Mouse (Mus musculus) hindbrain, embryonic 14.5 days (tissue): ENCODE measurements around the gene Hpdl. TPM values are rescaled to one million over a fixed set of nuclear protein-coding genes. Genes with fewer than 3 reads are reported as not detected.
"Not testable (repeated sequence)": the region's sequence is repeated elsewhere in the genome, so short reads cannot be mapped to it uniquely, and the experiment has no call there.

Source experiments
- ATAC-seq: fragments of 200-750 bp; cut with Nextera tagmentation; 2 replicates; pipeline ENCODE4 v1.8.0; 2017; ENCODE audit warnings: moderate number of reproducible peaks, mild to moderate bottlenecking, moderate TSS enrichment, moderate library complexity; ENCODE audit not compliant: low FRiP score
- DNase-seq: peaks from one replicate; pipeline ENCODE4 v3.0.0-alpha.2; 2015; ENCODE audit warnings: low spot score
- H3K27ac ChIP-seq: fragments of 300-500 bp; sonication (generic); 2 replicates; pipeline ENCODE4 v1.5.1; 2014; ENCODE audit warnings: mild to moderate bottlenecking, moderate library complexity
- H3K27me3 ChIP-seq: fragments of 300-500 bp; sonication (generic); 2 replicates; pipeline ENCODE4 v1.6.1; 2014; ENCODE audit warnings: mild to moderate bottlenecking, low read length, mixed read lengths; ENCODE audit not compliant: control insufficient read depth, insufficient read depth
- H3K36me3 ChIP-seq: fragments of 300-500 bp; sonication (generic); replicated peaks from 2 replicates; pipeline ENCODE4 v1.6.1; 2014; ENCODE audit not compliant: control insufficient read depth, insufficient read depth
- H3K4me1 ChIP-seq: fragments of 300-500 bp; sonication (generic); replicated peaks from 2 replicates; pipeline ENCODE4 v1.6.1; 2014; ENCODE audit warnings: antibody characterized with exemption, low read length, mixed read lengths; ENCODE audit not compliant: control insufficient read depth, insufficient read depth
- H3K4me2 ChIP-seq: fragments of 300-500 bp; sonication (generic); replicated peaks from 2 replicates; pipeline ENCODE4 v1.6.1; 2014; ENCODE audit warnings: mild to moderate bottlenecking, moderate library complexity
- H3K4me3 ChIP-seq: fragments of 300-500 bp; sonication (generic); replicated peaks from 2 replicates; pipeline ENCODE4 v1.5.1; 2014; ENCODE audit warnings: mild to moderate bottlenecking, low read length
- H3K9ac ChIP-seq: fragments of 300-500 bp; sonication (generic); 2 replicates; pipeline ENCODE4 v1.6.1; 2014
- H3K9me3 ChIP-seq: fragments of 300-500 bp; sonication (generic); 2 replicates; pipeline ENCODE4 v1.6.1; 2016; ENCODE audit warnings: low read length; ENCODE audit not compliant: control insufficient read depth
- WGBS: fragments of 180-500 bp; shearing (Covaris S2); extraction: QIAGEN DNeasy Blood & Tissue Kit; methylation state at CpG from one replicate; pipeline ENCODE4 v1.1.7; 2014; 5-methylcytosine and 5-hydroxymethylcytosine counted together
- polyA plus RNA-seq: library from polyadenylated mRNA; unstranded; fragments of >200 nt; fragmentation: Nextera tagmentation; extraction: Ambion mirVana; gene quantifications from 2 replicates; pipeline ENCODE4 v1.2.1, GENCODE M21; 2014

The Hpdl gene
- polyA plus RNA-seq: 1.8 and 1.9 TPM in 2 replicates

DNA sequence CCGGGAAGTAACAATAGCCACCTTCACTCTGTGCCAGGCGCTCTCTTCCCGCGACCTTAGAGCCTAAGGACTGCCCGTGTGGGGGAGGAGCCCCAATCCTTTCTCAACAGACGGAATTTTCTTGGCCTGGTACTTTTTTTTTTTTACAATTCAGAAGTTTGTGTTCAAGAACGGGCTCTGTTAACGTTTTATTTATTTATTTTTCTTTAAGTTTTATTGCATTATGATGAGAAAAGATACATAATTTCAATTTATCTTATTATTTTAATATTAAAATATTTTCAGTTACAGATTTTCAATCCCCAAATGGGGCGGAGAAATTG is at the start of gene Hpdl:
Gene Hpdl, minus strand, starts transcription at position 14 of the 323 bp plus-strand sequence.
- Histone ChIP-seq H3K9ac (peak within 1 kb of the TSS; percentile 59), H3K4me1 (peaks cover 13% of the 10 kb centered on the region), H3K4me3 (peak within 1 kb of the TSS; percentile 37), H3K27ac (no peak within 1 kb of the TSS), H3K4me2 (peak within 1 kb of the TSS; percentile 87), H3K9me3 (no peaks in the 10 kb centered on the region), H3K27me3 (peaks cover 24% of the 10 kb centered on the region), H3K36me3 (0 out of 2 replicates have a peak, but pooled peaks cover 3% of the 10 kb centered on the region)
- DNase-seq (no peak), ATAC-seq (no peak)
- 12% methylated on average over 9 of the region's 9 CpGs for WGBS

- ATAC-seq: no peak
- no peak for DNase-seq
- Histone ChIP-seq H3K9ac (no peak overlapping the region), H3K36me3 (no peaks in the 10 kb centered on the region), H3K4me3 (no peak overlapping the region), H3K27me3 (no peaks in the 10 kb centered on the region), H3K27ac (no peak overlapping the region), H3K4me2 (no peak overlapping the region), H3K4me1 (no peaks in the 10 kb centered on the region), H3K9me3 (no peaks in the 10 kb centered on the region)
- 76% methylated on average over 3 of the region's 3 CpGs for WGBS
These were observed 48.4 kb upstream of the Hpdl start for GRCm38 (mm10) chr4:116869898-116870297.

DNA sequence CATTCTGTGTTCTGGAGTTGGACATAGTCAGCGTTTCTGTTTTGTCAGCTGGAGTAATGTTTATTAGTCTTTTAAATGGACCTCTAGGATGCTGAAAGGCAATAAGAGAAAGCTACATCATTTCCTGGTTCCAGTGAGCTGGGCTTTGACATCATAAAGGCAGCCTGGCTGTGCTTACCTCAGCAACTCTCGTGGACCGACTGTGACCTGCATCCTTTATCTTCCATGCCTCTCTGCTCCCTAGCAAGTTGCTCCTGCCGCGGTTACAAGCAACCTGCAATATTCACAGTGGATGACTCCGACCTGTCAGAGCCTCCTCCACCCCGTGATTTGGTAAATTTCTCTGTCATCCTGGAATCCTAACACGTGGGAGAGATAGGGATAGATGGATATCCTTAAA is 40.5 kb upstream of the Hpdl start:
- H3K4me2 ChIP-seq: no peak overlapping the region
- no peak overlapping the region for H3K4me3 ChIP-seq
- H3K9me3 ChIP-seq: no peaks in the 10 kb centered on the region
- H3K27me3 ChIP-seq: no peaks in the 10 kb centered on the region
- H3K27ac ChIP-seq: no peak overlapping the region
- ATAC-seq (no peak), DNase-seq (no peak)
- H3K36me3 ChIP-seq: no peaks in the 10 kb centered on the region
- no peak overlapping the region for H3K9ac ChIP-seq
- H3K4me1 ChIP-seq: no peaks in the 10 kb centered on the region
- 63% methylated on average over 8 of the region's 8 CpGs for WGBS

DNA sequence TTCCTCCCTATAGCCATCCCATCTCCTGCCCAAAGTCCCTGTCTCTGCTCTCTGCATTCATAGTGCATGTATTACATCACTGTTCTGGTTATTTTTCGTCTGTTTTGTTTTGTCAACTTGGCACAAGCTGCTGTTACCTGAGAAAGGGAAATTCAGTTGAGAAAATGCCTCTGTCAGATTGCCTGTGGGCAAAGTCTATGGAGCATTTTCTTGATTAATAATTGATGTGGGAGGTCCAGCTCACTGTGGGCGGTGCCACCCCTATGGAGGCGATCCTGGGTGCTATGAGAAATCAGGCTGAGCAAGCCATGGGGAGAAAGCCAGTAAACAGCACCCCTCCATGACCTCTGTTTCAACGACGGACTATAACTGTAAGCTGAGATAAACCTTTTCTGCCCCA is 38.2 kb upstream of the Hpdl start:
- no peak overlapping the region for H3K4me2 ChIP-seq
- no peaks in the 10 kb centered on the region for H3K36me3 ChIP-seq
- DNase-seq (no peak), ATAC-seq (no peak)
- 76% methylated on average over 5 of the region's 5 CpGs for WGBS
- no peak overlapping the region for H3K27ac ChIP-seq
- H3K4me1 ChIP-seq: no peaks in the 10 kb centered on the region
- H3K9me3 ChIP-seq: no peaks in the 10 kb centered on the region
- H3K27me3 ChIP-seq: no peaks in the 10 kb centered on the region
- no peak overlapping the region for H3K9ac ChIP-seq
- no peak overlapping the region for H3K4me3 ChIP-seq

DNA sequence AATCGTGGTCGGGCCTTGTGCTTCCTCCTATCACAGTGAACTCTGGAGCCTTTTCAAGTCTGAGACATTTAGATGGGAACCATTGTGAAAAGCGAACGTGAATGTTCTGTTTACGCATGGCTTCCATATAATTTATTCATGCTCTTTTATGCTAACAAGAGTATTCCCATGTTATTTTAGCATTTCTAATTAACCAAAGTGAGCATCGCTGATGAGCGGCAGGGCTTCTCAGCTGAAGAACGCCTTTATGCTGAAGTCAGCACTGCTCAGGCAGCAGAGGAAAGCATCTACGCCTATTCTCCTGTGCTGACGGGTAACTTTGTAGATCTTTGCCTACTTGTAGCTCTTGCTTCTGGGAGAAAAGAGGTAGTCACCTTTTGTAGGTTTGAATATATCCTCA is 35.7 kb upstream of the Hpdl start:
- no peak overlapping the region for H3K27ac ChIP-seq
- no peaks in the 10 kb centered on the region for H3K4me1 ChIP-seq
- no peaks in the 10 kb centered on the region for H3K27me3 ChIP-seq
- no peak overlapping the region for H3K4me3 ChIP-seq
- H3K4me2 ChIP-seq: no peak overlapping the region
- WGBS: 48% methylated on average over 10 of the region's 10 CpGs
- DNase-seq (no peak), ATAC-seq (no peak)
- H3K36me3 ChIP-seq: no peaks in the 10 kb centered on the region
- no peaks in the 10 kb centered on the region for H3K9me3 ChIP-seq
- H3K9ac ChIP-seq: no peak overlapping the region

GRCm38 (mm10) chr4:116854286-116854685 is 32.8 kb upstream of the Hpdl start:
- Histone ChIP-seq H3K9me3 (no peaks in the 10 kb centered on the region), H3K4me2 (no peak overlapping the region), H3K9ac (no peak overlapping the region), H3K27me3 (no peaks in the 10 kb centered on the region), H3K36me3 (no peaks in the 10 kb centered on the region), H3K4me1 (no peaks in the 10 kb centered on the region), H3K27ac (no peak overlapping the region), H3K4me3 (no peak overlapping the region)
- DNase-seq: no peak
- ATAC-seq: no peak
- WGBS: 20% methylated on average over 2 of the region's 2 CpGs

DNA sequence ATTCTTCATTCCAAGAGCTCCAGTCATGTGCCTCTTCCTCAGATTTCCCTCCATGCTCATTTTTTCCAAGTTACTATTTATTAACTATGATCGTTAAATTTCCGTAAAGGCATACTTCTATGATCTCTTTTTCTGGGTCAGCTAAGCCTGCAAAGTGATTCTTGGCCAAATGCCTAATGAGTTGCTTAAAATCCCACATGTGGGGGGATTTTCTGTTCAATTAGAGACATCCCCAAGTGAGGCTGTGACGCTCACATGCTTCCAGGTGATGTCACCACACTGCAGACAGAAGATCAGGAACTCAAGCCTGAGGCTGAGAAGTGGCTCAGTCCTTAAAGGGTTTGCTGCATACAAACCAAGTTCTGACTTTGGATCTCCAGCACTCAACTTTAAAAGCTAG is 28.4 kb upstream of the Hpdl start:
- no peaks in the 10 kb centered on the region for H3K27me3 ChIP-seq
- DNase-seq: no peak
- 74% methylated on average over 3 of the region's 3 CpGs for WGBS
- no peaks in the 10 kb centered on the region for H3K36me3 ChIP-seq
- H3K9ac ChIP-seq: no peak overlapping the region
- H3K4me2 ChIP-seq: no peak overlapping the region
- H3K27ac ChIP-seq: no peak overlapping the region
- H3K4me3 ChIP-seq: no peak overlapping the region
- H3K9me3 ChIP-seq: no peaks in the 10 kb centered on the region
- ATAC-seq: no peak
- H3K4me1 ChIP-seq: no peaks in the 10 kb centered on the region

DNA sequence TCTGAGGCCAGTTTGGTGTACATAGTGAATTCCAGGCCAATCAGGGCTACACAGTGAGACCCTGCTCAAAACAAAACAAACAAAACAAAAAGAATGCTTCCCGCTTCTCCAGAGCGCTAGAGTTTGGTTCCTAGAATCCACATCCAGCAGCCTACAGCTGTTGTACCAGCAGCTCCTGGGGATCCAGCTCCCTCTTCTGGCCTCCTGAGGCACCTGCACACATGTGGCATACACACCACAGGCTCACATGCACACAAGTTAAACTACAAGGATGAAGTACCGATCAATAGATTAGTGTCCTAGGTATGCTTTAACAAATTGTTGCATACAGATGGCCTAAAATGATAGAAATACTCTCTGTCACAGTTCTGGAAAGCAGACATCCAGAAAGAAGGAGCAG is 22.8 kb upstream of the Hpdl start:
- ATAC-seq (no peak), DNase-seq (no peak)
- WGBS: 95% methylated on average over 3 of the region's 3 CpGs
- Histone ChIP-seq H3K4me1 (no peaks in the 10 kb centered on the region), H3K27me3 (no peaks in the 10 kb centered on the region), H3K9me3 (0 out of 2 replicates have a peak, but pooled peaks cover 2% of the 10 kb centered on the region), H3K27ac (no peak overlapping the region), H3K4me2 (no peak overlapping the region), H3K4me3 (no peak overlapping the region), H3K9ac (no peak overlapping the region), H3K36me3 (no peaks in the 10 kb centered on the region)

DNA sequence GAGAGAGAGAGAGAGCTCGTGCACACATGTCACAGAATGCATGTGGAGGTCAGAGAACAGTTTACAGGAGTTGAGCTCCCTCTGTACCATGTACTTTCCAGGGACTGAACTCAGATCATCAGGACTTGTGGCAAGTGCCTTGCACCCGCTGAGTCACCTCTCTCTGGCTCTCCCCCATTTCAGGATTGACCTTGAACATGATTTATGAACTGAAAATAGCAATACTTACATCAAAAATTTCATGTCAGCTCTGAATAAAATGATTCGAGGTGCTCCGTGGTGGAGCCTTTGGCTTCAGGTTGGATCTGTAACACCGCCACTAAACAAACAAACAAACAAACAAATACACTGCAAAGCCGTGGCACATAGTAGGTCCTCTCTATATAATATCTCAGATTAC is 19.3 kb upstream of the Hpdl start:
- no peak overlapping the region for H3K4me2 ChIP-seq
- no peak for ATAC-seq
- no peaks in the 10 kb centered on the region for H3K27me3 ChIP-seq
- H3K9ac ChIP-seq: no peak overlapping the region
- H3K27ac ChIP-seq: no peak overlapping the region
- no peak overlapping the region for H3K4me3 ChIP-seq
- no peaks in the 10 kb centered on the region for H3K4me1 ChIP-seq
- H3K9me3 ChIP-seq: 0 out of 2 replicates have a peak, but pooled peaks cover 2% of the 10 kb centered on the region
- 92% methylated on average over 6 of the region's 6 CpGs for WGBS
- DNase-seq: no peak
- no peaks in the 10 kb centered on the region for H3K36me3 ChIP-seq

DNA sequence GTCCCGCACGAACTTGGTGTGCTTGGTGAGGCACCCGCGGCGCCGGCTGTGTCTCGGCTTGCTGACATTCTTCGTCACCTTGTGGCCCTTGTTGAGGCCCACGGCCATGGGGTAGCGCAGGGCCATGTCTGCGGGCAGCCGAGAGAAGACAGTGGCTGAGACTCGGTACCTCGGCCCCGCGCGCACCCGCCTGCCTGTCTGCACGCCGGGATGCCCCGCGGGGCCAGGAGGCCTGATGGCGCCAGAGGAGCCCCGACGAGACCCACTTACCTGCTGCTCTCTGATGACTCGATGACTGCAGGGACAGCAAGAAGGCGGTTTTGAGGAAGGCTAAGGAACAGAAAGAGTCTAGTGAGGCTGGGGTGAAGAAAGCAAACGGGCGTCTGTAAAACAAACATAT is 18.6 kb upstream of the Hpdl start:
- H3K36me3 ChIP-seq, H3K27ac ChIP-seq, H3K9me3 ChIP-seq, ATAC-seq, H3K4me2 ChIP-seq, H3K4me3 ChIP-seq, H3K27me3 ChIP-seq, H3K9ac ChIP-seq, H3K4me1 ChIP-seq, DNase-seq: not testable (repeated sequence)
- WGBS: 38% methylated on average over 19 of the region's 29 CpGs
